Mouse (Mus musculus): Measurements from ENCODE around the gene Slc7a6os. TPM values are rescaled to one million over a fixed set of nuclear protein-coding genes. Genes with fewer than 3 reads are reported as not detected.
"Not testable (repeated sequence)": the region's sequence is repeated elsewhere in the genome, so short reads cannot be mapped to it uniquely, and the experiment has no call there.

The Slc7a6os gene
- polyA plus RNA-seq, 1 experiment = 21.7 TPM

DNA sequence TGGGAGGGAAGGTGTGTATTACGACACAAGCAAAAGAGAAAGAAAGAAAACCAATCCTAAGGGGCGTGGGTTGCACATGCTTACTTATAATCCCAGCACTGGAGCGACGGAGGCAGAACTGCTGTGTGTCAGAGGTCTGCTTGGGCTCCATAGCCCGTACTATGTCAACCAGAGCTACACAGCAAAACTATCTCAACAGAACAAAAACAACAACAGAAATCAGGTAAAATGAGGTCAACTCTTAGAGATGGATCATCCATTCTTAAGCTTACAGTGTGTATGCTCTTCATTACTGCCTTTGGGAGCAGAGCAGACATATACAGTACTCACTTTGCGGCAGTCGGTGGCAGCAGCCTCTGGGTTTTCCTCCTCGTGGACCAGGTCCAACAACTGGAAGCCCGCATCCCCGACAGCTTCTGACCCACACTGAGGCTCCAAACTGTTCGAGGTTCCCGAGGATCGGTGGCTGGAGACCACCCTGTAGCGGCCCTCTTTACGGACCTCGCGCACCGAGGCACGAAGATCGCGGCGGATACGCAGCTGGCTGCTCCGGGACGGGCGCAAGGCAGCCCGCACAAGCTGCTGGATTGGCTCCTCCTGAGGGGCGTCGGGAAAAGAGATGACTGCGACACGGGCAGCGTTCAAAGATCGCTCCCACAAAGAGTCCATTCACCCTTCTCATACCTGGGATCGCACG lies 552 bp downstream of the Slc7a6os start:
- H3K4me3 ChIP-seq = peak overlapping the region; percentile 97
- peaks cover 16% of the 10 kb centered on the region for H3K36me3 ChIP-seq (ENCODE audit: control insufficient read depth, insufficient read depth)
- H3K4me2 ChIP-seq (ENCODE audit: low read depth) = peak overlapping the region; percentile 93
- H3K79me2 ChIP-seq (ENCODE audit: control insufficient read depth, insufficient read depth) = peaks cover 44% of the 10 kb centered on the region
- no peaks in the 10 kb centered on the region for H3K27me3 ChIP-seq (ENCODE audit: control insufficient read depth, insufficient read depth, insufficient read length)
- peak overlapping the region; percentile 74 for H3ac ChIP-seq (ENCODE audit: control insufficient read depth, insufficient read length)
- TF ChIP-seq CEBPB (IDR thresholded peaks at IDR 0.05; ENCODE audit: insufficient read depth, poor library complexity, severe bottlenecking) = no peak
- no peak for TF ChIP-seq E2F4 (IDR thresholded peaks at IDR 0.05; ENCODE audit: insufficient read depth)
- TF ChIP-seq TCF12 (IDR thresholded peaks at IDR 0.05; ENCODE audit: insufficient read depth, poor library complexity, severe bottlenecking) = no peak
- TF ChIP-seq USF1 (IDR thresholded peaks at IDR 0.05; ENCODE audit: low read depth) = no peak
- TF ChIP-seq MYOG (IDR thresholded peaks at IDR 0.05; ENCODE audit: control insufficient read depth in 1 of 3, insufficient read depth in 1 of 3, insufficient read length in 2 of 3, low read depth in 2 of 3) = no peak
- no peak for TF ChIP-seq MAX (IDR thresholded peaks at IDR 0.05; ENCODE audit: low read depth)
- no peak for TF ChIP-seq MYOD1 (IDR thresholded peaks at IDR 0.05; ENCODE audit: control insufficient read depth in 1 of 3, insufficient read length in 2 of 3, low read depth in 2 of 3)
- no peak for TF ChIP-seq POLR2AphosphoS2 (IDR thresholded peaks at IDR 0.05; ENCODE audit: insufficient read length, low read depth)

DNA sequence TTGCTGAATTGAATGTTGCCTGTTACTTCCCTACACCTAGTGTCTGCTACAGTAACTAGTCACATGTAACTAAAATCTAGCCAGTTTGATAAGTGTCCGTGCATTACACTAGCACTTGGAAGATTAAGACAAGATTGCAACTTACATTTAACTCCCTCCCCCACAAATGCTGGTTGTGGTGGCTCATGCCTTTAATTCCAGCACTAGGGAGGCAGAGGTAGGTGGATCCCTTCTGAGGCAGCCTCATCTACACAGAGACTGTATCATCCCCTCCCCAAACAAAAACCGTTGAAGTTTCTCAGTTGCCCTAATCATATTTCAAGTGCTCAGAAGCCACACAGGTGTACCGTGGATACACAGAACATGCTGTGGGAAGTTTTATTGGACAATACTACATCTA lies 11.1 kb downstream of the Slc7a6os start:
- not testable (repeated sequence) for H3K27me3 ChIP-seq (ENCODE audit: control insufficient read depth, insufficient read depth, insufficient read length); H3K79me2 ChIP-seq (ENCODE audit: control insufficient read depth, insufficient read depth)

DNA sequence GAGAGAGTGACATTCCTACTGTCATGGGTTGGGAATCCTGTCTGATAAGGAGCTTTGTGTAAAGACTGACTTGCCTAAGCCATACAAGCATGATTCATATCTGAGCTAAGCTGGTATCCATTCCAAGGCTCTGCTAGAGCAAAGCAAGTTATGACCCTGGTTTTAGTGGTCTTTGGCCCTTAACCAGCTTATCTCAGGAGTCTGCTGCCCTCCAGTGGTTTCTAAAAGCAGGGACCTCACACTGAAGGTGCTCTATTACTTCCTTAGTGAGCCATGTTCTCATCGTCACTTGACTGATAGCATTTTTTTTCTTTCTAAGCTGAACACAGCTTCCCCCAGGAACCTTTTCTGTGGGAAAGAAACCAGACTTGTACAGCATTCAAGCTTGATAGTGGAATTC lies 12.0 kb downstream of the Slc7a6os start:
- Histone ChIP-seq H3K79me2 (ENCODE audit: control insufficient read depth, insufficient read depth) (no peaks in the 10 kb centered on the region), H3K27me3 (ENCODE audit: control insufficient read depth, insufficient read depth, insufficient read length) (no peaks in the 10 kb centered on the region), H3K4me2 (ENCODE audit: low read depth) (no peak overlapping the region), H3ac (ENCODE audit: control insufficient read depth, insufficient read length) (no peak overlapping the region), H3K4me3 (no peak overlapping the region), H3K36me3 (ENCODE audit: control insufficient read depth, insufficient read depth) (peaks cover 55% of the 10 kb centered on the region)
- no peak for TF ChIP-seq TCF3 (IDR thresholded peaks at IDR 0.05; ENCODE audit: insufficient read length, low read depth)
- no peak for TF ChIP-seq REST (IDR thresholded peaks at IDR 0.05; ENCODE audit: insufficient read depth, insufficient read length)
- no peak for TF ChIP-seq MAX (IDR thresholded peaks at IDR 0.05; ENCODE audit: low read depth)

More for the DNA sequence above, 11.1 kb downstream of the Slc7a6os start:
- not testable (repeated sequence) for H3ac ChIP-seq (ENCODE audit: control insufficient read depth, insufficient read length); H3K4me2 ChIP-seq (ENCODE audit: low read depth); H3K4me3 ChIP-seq
- H3K36me3 ChIP-seq (ENCODE audit: control insufficient read depth, insufficient read depth) = peaks cover 61% of the 10 kb centered on the region

DNA sequence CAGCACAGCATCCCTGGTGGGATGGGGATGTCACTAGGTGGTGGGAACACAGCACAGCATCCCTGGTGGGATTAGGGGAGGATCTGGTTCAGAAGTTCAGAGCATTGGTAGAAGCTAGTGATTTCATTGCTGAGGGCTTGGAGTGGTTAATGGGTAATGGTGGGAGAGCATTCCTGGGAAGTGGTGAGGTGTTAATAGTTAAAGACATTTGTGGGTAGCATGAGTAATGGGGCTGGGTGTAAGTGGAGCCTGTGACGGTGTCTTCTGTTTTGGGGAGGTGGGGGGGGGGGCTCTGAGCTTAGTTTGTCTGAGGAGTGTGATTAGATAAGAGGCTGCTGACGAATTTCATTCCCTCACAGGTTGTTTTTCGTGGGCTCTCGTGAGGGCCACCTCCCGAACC lies 16.7 kb downstream of the Slc7a6os start:
- Histone ChIP-seq H3ac (ENCODE audit: control insufficient read depth, insufficient read length) (no peak overlapping the region), H3K27me3 (ENCODE audit: control insufficient read depth, insufficient read depth, insufficient read length) (no peaks in the 10 kb centered on the region), H3K79me2 (ENCODE audit: control insufficient read depth, insufficient read depth) (no peaks in the 10 kb centered on the region), H3K4me3 (no peak overlapping the region), H3K4me2 (ENCODE audit: low read depth) (no peak overlapping the region), H3K36me3 (ENCODE audit: control insufficient read depth, insufficient read depth) (peaks cover 16% of the 10 kb centered on the region)
- TF ChIP-seq SRF (IDR thresholded peaks at IDR 0.05; ENCODE audit: control insufficient read depth, insufficient read length, low read depth) = no peak
- no peak for TF ChIP-seq TCF12 (IDR thresholded peaks at IDR 0.05; ENCODE audit: insufficient read depth, poor library complexity, severe bottlenecking)
- TF ChIP-seq USF1 (IDR thresholded peaks at IDR 0.05; ENCODE audit: low read depth) = no peak
- TF ChIP-seq POLR2AphosphoS2 (IDR thresholded peaks at IDR 0.05; ENCODE audit: insufficient read length, low read depth) = no peak
- no peak for TF ChIP-seq POLR2A (IDR thresholded peaks at IDR 0.05; ENCODE audit: insufficient read length, low read depth)
- no peak for TF ChIP-seq E2F4 (IDR thresholded peaks at IDR 0.05; ENCODE audit: insufficient read depth)
- no peak for TF ChIP-seq CEBPB (IDR thresholded peaks at IDR 0.05; ENCODE audit: insufficient read depth, poor library complexity, severe bottlenecking)
- no peak for TF ChIP-seq TCF3 (IDR thresholded peaks at IDR 0.05; ENCODE audit: insufficient read length, low read depth)
- no peak for TF ChIP-seq REST (IDR thresholded peaks at IDR 0.05; ENCODE audit: insufficient read depth, insufficient read length)
- no peak for TF ChIP-seq MYOG (IDR thresholded peaks at IDR 0.05; ENCODE audit: control insufficient read depth in 1 of 3, insufficient read depth in 1 of 3, insufficient read length in 2 of 3, low read depth in 2 of 3)
- no peak for TF ChIP-seq MYOD1 (IDR thresholded peaks at IDR 0.05; ENCODE audit: control insufficient read depth in 1 of 3, insufficient read length in 2 of 3, low read depth in 2 of 3)
- TF ChIP-seq MAX (IDR thresholded peaks at IDR 0.05; ENCODE audit: low read depth) = no peak

- Histone ChIP-seq H3K4me2 (ENCODE audit: low read depth) (no peak overlapping the region), H3ac (ENCODE audit: control insufficient read depth, insufficient read length) (no peak overlapping the region), H3K36me3 (ENCODE audit: control insufficient read depth, insufficient read depth) (peaks cover 15% of the 10 kb centered on the region), H3K27me3 (ENCODE audit: control insufficient read depth, insufficient read depth, insufficient read length) (no peaks in the 10 kb centered on the region), H3K4me3 (no peak overlapping the region), H3K79me2 (ENCODE audit: control insufficient read depth, insufficient read depth) (no peaks in the 10 kb centered on the region)
- TF ChIP-seq CEBPB (IDR thresholded peaks at IDR 0.05; ENCODE audit: insufficient read depth, poor library complexity, severe bottlenecking) = no peak
- TF ChIP-seq MYOG (IDR thresholded peaks at IDR 0.05; ENCODE audit: control insufficient read depth in 1 of 3, insufficient read depth in 1 of 3, insufficient read length in 2 of 3, low read depth in 2 of 3) = no peak
- TF ChIP-seq REST (IDR thresholded peaks at IDR 0.05; ENCODE audit: insufficient read depth, insufficient read length) = no peak
- no peak for TF ChIP-seq POLR2A (IDR thresholded peaks at IDR 0.05; ENCODE audit: insufficient read length, low read depth)
- TF ChIP-seq USF1 (IDR thresholded peaks at IDR 0.05; ENCODE audit: low read depth) = no peak
- TF ChIP-seq TCF3 (IDR thresholded peaks at IDR 0.05; ENCODE audit: insufficient read length, low read depth) = no peak
- TF ChIP-seq SRF (IDR thresholded peaks at IDR 0.05; ENCODE audit: control insufficient read depth, insufficient read length, low read depth) = no peak
- no peak for TF ChIP-seq TCF12 (IDR thresholded peaks at IDR 0.05; ENCODE audit: insufficient read depth, poor library complexity, severe bottlenecking)
- no peak for TF ChIP-seq E2F4 (IDR thresholded peaks at IDR 0.05; ENCODE audit: insufficient read depth)
These were observed 17.6 kb downstream of the Slc7a6os start for GRCm38 (mm10) chr8:106193162-106193561.

Data from myocyte (in vitro differentiated cells).